Mouse (Mus musculus) forebrain, embryonic 16.5 days (tissue): Measurements from ENCODE around the gene Olfr818. TPM values are rescaled to one million over a fixed set of nuclear protein-coding genes. Genes with fewer than 3 reads are reported as not detected.
"Not testable (repeated sequence)": the region's sequence is repeated elsewhere in the genome, so short reads cannot be mapped to it uniquely, and the experiment has no call there.

ENCODE experiments used
- ATAC-seq: fragments of 200-750 bp; cut with Nextera tagmentation; 2 replicates; pipeline ENCODE4 v1.8.0; 2017; ENCODE audit warnings: mild to moderate bottlenecking, moderate library complexity
- H3K27ac ChIP-seq: fragments of 300-500 bp; sonication (generic); 2 replicates; pipeline ENCODE4 v1.5.1; 2014; ENCODE audit warnings: low read length, control low read depth
- H3K27me3 ChIP-seq: fragments of 300-500 bp; sonication (generic); replicated peaks from 2 replicates; pipeline ENCODE4 v1.6.1; 2014; ENCODE audit warnings: low read length; ENCODE audit not compliant: control insufficient read depth, insufficient read depth
- H3K36me3 ChIP-seq: fragments of 300-500 bp; sonication (generic); 2 replicates; pipeline ENCODE4 v1.6.1; 2014; ENCODE audit not compliant: control insufficient read depth, insufficient read depth
- H3K4me1 ChIP-seq: fragments of 300-500 bp; sonication (generic); replicated peaks from 2 replicates; pipeline ENCODE4 v1.6.1; 2014; ENCODE audit warnings: low read length; ENCODE audit not compliant: control insufficient read depth, insufficient read depth
- H3K4me2 ChIP-seq: fragments of 300-500 bp; sonication (generic); 2 replicates; pipeline ENCODE4 v1.6.1; 2014; ENCODE audit warnings: mild to moderate bottlenecking, low read length, control low read depth
- H3K4me3 ChIP-seq: fragments of 300-500 bp; sonication (generic); replicated peaks from 2 replicates; pipeline ENCODE4 v1.5.1; 2014; ENCODE audit warnings: mild to moderate bottlenecking, low read length, control low read depth
- H3K9ac ChIP-seq: fragments of 300-500 bp; sonication (generic); replicated peaks from 2 replicates; pipeline ENCODE4 v1.6.1; 2014; ENCODE audit warnings: low read depth, low read length, control low read depth
- H3K9me3 ChIP-seq: fragments of 300-500 bp; sonication (generic); 2 replicates; pipeline ENCODE4 v1.6.1; 2016; ENCODE audit warnings: low read length; ENCODE audit not compliant: control insufficient read depth
- WGBS: fragments of 180-500 bp; shearing (Covaris S2); extraction: QIAGEN DNeasy Blood & Tissue Kit; methylation state at CpG from one replicate; pipeline ENCODE4 v1.1.7; 2014; 5-methylcytosine and 5-hydroxymethylcytosine counted together
- polyA plus RNA-seq: library from polyadenylated mRNA; unstranded; fragments of >200 nt; fragmentation: Nextera tagmentation; extraction: Ambion mirVana; gene quantifications from 2 replicates; pipeline ENCODE4 v1.2.1, GENCODE M21; 2015

Olfr818 gene
- not detected in 2 replicates for polyA plus RNA-seq

- Histone ChIP-seq H3K4me3 (no peak within 1 kb of the TSS), H3K36me3 (no peaks in the 10 kb centered on the region), H3K27me3 (no peaks in the 10 kb centered on the region), H3K9ac (no peak within 1 kb of the TSS), H3K4me1 (no peaks in the 10 kb centered on the region), H3K27ac (no peak within 1 kb of the TSS), H3K4me2 (no peak within 1 kb of the TSS), H3K9me3 (no peaks in the 10 kb centered on the region)
- WGBS, result 93% methylated on average over 2 of the region's 2 CpGs
- no peak for ATAC-seq
These were observed at the start of gene Olfr818 for GRCm38 (mm10) chr10:129949000-129949399. Gene Olfr818 (minus strand): TSS chr10:129949100.

GRCm38 (mm10) chr10:129984962-129985361 is 36.1 kb upstream of the Olfr818 start, which contains the start of gene Gm10310:
Gene Gm10310 (minus strand): TSS chr10:129985062.
- H3K9ac ChIP-seq, H3K27me3 ChIP-seq, H3K4me3 ChIP-seq, H3K9me3 ChIP-seq, H3K4me1 ChIP-seq, H3K27ac ChIP-seq, ATAC-seq, H3K36me3 ChIP-seq, H3K4me2 ChIP-seq: not testable (repeated sequence)
- WGBS, result no CpG with 5 or more reads among the region's 1 CpGs

- not testable (repeated sequence) for H3K27me3 ChIP-seq, H3K4me1 ChIP-seq, H3K9ac ChIP-seq, H3K4me2 ChIP-seq, H3K4me3 ChIP-seq, H3K27ac ChIP-seq, H3K9me3 ChIP-seq, H3K36me3 ChIP-seq, ATAC-seq
- WGBS, result no CpG with 5 or more reads among the region's 3 CpGs
These were observed 33.0 kb upstream of the Olfr818 start for GRCm38 (mm10) chr10:129981867-129982266.

GRCm38 (mm10) chr10:129976040-129976439 is 27.1 kb upstream of the Olfr818 start, which contains the start of gene Olfr247:
Gene Olfr247 (minus strand): TSS chr10:129976140.
- not testable (repeated sequence) for H3K27ac ChIP-seq, ATAC-seq

GRCm38 (mm10) chr10:129972994-129973393 is 24.1 kb upstream of the Olfr818 start:
- not testable (repeated sequence) for H3K9ac ChIP-seq, H3K4me3 ChIP-seq, H3K36me3 ChIP-seq, H3K4me1 ChIP-seq, H3K27ac ChIP-seq, ATAC-seq, H3K9me3 ChIP-seq, H3K27me3 ChIP-seq, H3K4me2 ChIP-seq
- no CpG with 5 or more reads among the region's 3 CpGs for WGBS

More at GRCm38 (mm10) chr10:129976040-129976439, 27.1 kb upstream of the Olfr818 start, which contains the start of gene Olfr247:
- WGBS, result no CpG with 5 or more reads among the region's 2 CpGs
- H3K9ac ChIP-seq, H3K4me1 ChIP-seq, H3K27me3 ChIP-seq, H3K4me2 ChIP-seq, H3K36me3 ChIP-seq, H3K4me3 ChIP-seq, H3K9me3 ChIP-seq: not testable (repeated sequence)

GRCm38 (mm10) chr10:129967166-129967565 is 18.3 kb upstream of the Olfr818 start, which contains the start of gene Olfr819:
Gene Olfr819 (minus strand): TSS chr10:129967266.
- not testable (repeated sequence) for H3K9me3 ChIP-seq, H3K27me3 ChIP-seq, H3K4me3 ChIP-seq, H3K27ac ChIP-seq, H3K4me2 ChIP-seq, H3K36me3 ChIP-seq, ATAC-seq, H3K9ac ChIP-seq, H3K4me1 ChIP-seq
- WGBS, result 84% methylated on average over 2 of the region's 2 CpGs

- H3K4me3 ChIP-seq, H3K9me3 ChIP-seq, H3K9ac ChIP-seq, H3K4me2 ChIP-seq, H3K4me1 ChIP-seq, H3K27me3 ChIP-seq, H3K27ac ChIP-seq, H3K36me3 ChIP-seq, ATAC-seq: not testable (repeated sequence)
- WGBS, result 91% methylated on average over 2 of the region's 3 CpGs
These were observed 17.3 kb upstream of the Olfr818 start for GRCm38 (mm10) chr10:129966232-129966631.

- H3K9me3 ChIP-seq, result no peaks in the 10 kb centered on the region
- H3K4me1 ChIP-seq, result no peaks in the 10 kb centered on the region
- H3K4me2 ChIP-seq, result no peak within 1 kb of the TSS
- 61% methylated on average over 1 of the region's 1 CpGs for WGBS
- no peak within 1 kb of the TSS for H3K9ac ChIP-seq
- H3K36me3 ChIP-seq, result no peaks in the 10 kb centered on the region
- no peaks in the 10 kb centered on the region for H3K27me3 ChIP-seq
- ATAC-seq, result no peak
- H3K27ac ChIP-seq, result no peak within 1 kb of the TSS
- no peak within 1 kb of the TSS for H3K4me3 ChIP-seq
These were observed 33.4 kb downstream of the Olfr818 start, which contains the start of gene Olfr816 for GRCm38 (mm10) chr10:129915497-129915896. Gene Olfr816 (minus strand): TSS chr10:129915597.

- not testable (repeated sequence) for H3K4me3 ChIP-seq, H3K4me2 ChIP-seq, H3K4me1 ChIP-seq, ATAC-seq, H3K36me3 ChIP-seq, H3K27me3 ChIP-seq, H3K9ac ChIP-seq, H3K27ac ChIP-seq, H3K9me3 ChIP-seq
- WGBS, result no CpG with 5 or more reads among the region's 1 CpGs
These were observed 43.1 kb downstream of the Olfr818 start, which contains the start of gene Olfr815 for GRCm38 (mm10) chr10:129905767-129906166. Gene Olfr815 (minus strand): TSS chr10:129905867.
